Mouse (Mus musculus): Measurements from ENCODE around the gene Emc9.

The Emc9 gene

GRCm38 (mm10) chr14:55590748-55591330 lies 5.7 kb upstream of the Emc9 start, which contains the start of gene Psme2:
Psme2 (minus strand) TSS chr14:55591113.
- DNase-seq (ENCODE audit: low spot score): peak; percentile 82

GRCm38 (mm10) chr14:55589771-55590448 lies 4.8 kb upstream of the Emc9 start:
- DNase-seq (ENCODE audit: low spot score): no peak

- no peak for DNase-seq (ENCODE audit: low spot score)
These were observed 4.2 kb upstream of the Emc9 start for GRCm38 (mm10) chr14:55589271-55589670.

GRCm38 (mm10) chr14:55586149-55586548 lies 1.0 kb upstream of the Emc9 start:
- no peak for DNase-seq (ENCODE audit: low spot score)

- no peak for DNase-seq (ENCODE audit: low spot score)
These were observed 461 bp upstream of the Emc9 start for GRCm38 (mm10) chr14:55585566-55585960.

GRCm38 (mm10) chr14:55584303-55584701 lies 800 bp downstream of the Emc9 start:
- no peak for DNase-seq (ENCODE audit: low spot score)

- DNase-seq (ENCODE audit: low spot score): no peak
These were observed 3.0 kb downstream of the Emc9 start for GRCm38 (mm10) chr14:55581981-55582681.

GRCm38 (mm10) chr14:55580731-55581130 lies 4.4 kb downstream of the Emc9 start:
- no peak for DNase-seq (ENCODE audit: low spot score)

GRCm38 (mm10) chr14:55579511-55580496 lies 5.3 kb downstream of the Emc9 start:
- no peak for DNase-seq (ENCODE audit: low spot score)

- no peak for DNase-seq (ENCODE audit: low spot score)
These were observed 6.3 kb downstream of the Emc9 start for GRCm38 (mm10) chr14:55578668-55579269.

- DNase-seq (ENCODE audit: low spot score): peak; percentile 76
These were observed 7.0 kb downstream of the Emc9 start, which contains the start of gene Psme1 for GRCm38 (mm10) chr14:55577871-55578667. Psme1 (plus strand) TSS chr14:55578123.

- DNase-seq (ENCODE audit: low spot score): no peak
These were observed 8.7 kb downstream of the Emc9 start for GRCm38 (mm10) chr14:55576376-55576775.

- no peak for DNase-seq (ENCODE audit: low spot score)
These were observed 9.4 kb downstream of the Emc9 start for GRCm38 (mm10) chr14:55575711-55576110.

GRCm38 (mm10) chr14:55575302-55575701 lies 9.8 kb downstream of the Emc9 start, which contains the start of gene Fitm1:
Fitm1 (plus strand) TSS chr14:55575617.
- no peak for DNase-seq (ENCODE audit: low spot score)

- no peak for DNase-seq (ENCODE audit: low spot score)
These were observed 13.3 kb downstream of the Emc9 start for GRCm38 (mm10) chr14:55571760-55572159.

- no peak for DNase-seq (ENCODE audit: low spot score)
These were observed 14.5 kb downstream of the Emc9 start for GRCm38 (mm10) chr14:55570588-55570987.

- no peak for DNase-seq (ENCODE audit: low spot score)
These were observed 17.6 kb downstream of the Emc9 start for GRCm38 (mm10) chr14:55567496-55567895.

- no peak for DNase-seq (ENCODE audit: low spot score)
These were observed 19.4 kb downstream of the Emc9 start for GRCm38 (mm10) chr14:55565748-55566147.

- no peak for DNase-seq (ENCODE audit: low spot score)
These were observed 21.9 kb downstream of the Emc9 start for GRCm38 (mm10) chr14:55563249-55563648.

- DNase-seq (ENCODE audit: low spot score): no peak
These were observed 23.2 kb downstream of the Emc9 start for GRCm38 (mm10) chr14:55561860-55562259.
